Mouse (Mus musculus) kidney, embryonic 14.5 days (tissue): ENCODE data around the gene Klhl2. TPM values are rescaled to one million over a fixed set of nuclear protein-coding genes. Genes with fewer than 3 reads are reported as not detected.

Experiments
- ATAC-seq: fragments of 200-750 bp; cut with Nextera tagmentation; 2 replicates; pipeline ENCODE4 v1.8.0; 2017; ENCODE audit warnings: moderate number of reproducible peaks, mild to moderate bottlenecking, moderate TSS enrichment, moderate library complexity; ENCODE audit not compliant: low FRiP score, low TSS enrichment
- H3K27ac ChIP-seq: fragments of 300-500 bp; sonication (generic); 2 replicates; pipeline ENCODE4 v1.5.1; 2014; ENCODE audit warnings: low read depth, mild to moderate bottlenecking, low read length, moderate library complexity, mixed read lengths
- H3K27me3 ChIP-seq: fragments of 300-500 bp; sonication (generic); 2 replicates; pipeline ENCODE4 v1.6.1; 2014; ENCODE audit warnings: mild to moderate bottlenecking, low read length; ENCODE audit not compliant: control insufficient read depth, insufficient read depth
- H3K36me3 ChIP-seq: fragments of 300-500 bp; sonication (generic); 2 replicates; pipeline ENCODE4 v1.6.1; 2014; ENCODE audit warnings: low read length, mixed read lengths; ENCODE audit not compliant: control insufficient read depth, insufficient read depth
- H3K4me1 ChIP-seq: fragments of 300-500 bp; sonication (generic); 2 replicates; pipeline ENCODE4 v1.6.1; 2014; ENCODE audit warnings: low read length, mixed read lengths; ENCODE audit not compliant: control insufficient read depth, insufficient read depth
- H3K4me2 ChIP-seq: fragments of 300-500 bp; sonication (generic); replicated peaks from 2 replicates; pipeline ENCODE4 v1.6.1; 2014; ENCODE audit warnings: low read depth, mild to moderate bottlenecking, low read length
- H3K4me3 ChIP-seq: fragments of 300-500 bp; sonication (generic); 2 replicates; pipeline ENCODE4 v1.5.1; 2014; ENCODE audit warnings: mild to moderate bottlenecking, low read length
- H3K9ac ChIP-seq: fragments of 300-500 bp; sonication (generic); 2 replicates; pipeline ENCODE4 v1.6.1; 2014; ENCODE audit warnings: low read depth, mild to moderate bottlenecking, low read length, moderate library complexity
- H3K9me3 ChIP-seq: fragments of 300-500 bp; sonication (generic); 2 replicates; pipeline ENCODE4 v1.6.1; 2016; ENCODE audit warnings: low read length; ENCODE audit not compliant: control insufficient read depth
- WGBS: fragments of 180-500 bp; shearing (Covaris S2); extraction: QIAGEN DNeasy Blood & Tissue Kit; methylation state at CpG from one replicate; pipeline ENCODE4 v1.1.7; 2014; 5-methylcytosine and 5-hydroxymethylcytosine counted together
- polyA plus RNA-seq: library from polyadenylated mRNA; unstranded; fragments of >200 nt; fragmentation: Nextera tagmentation; extraction: Ambion mirVana; gene quantifications from 2 replicates; pipeline ENCODE4 v1.2.1, GENCODE M21; 2014

Gene Klhl2
- polyA plus RNA-seq, 1 experiment from 2014 or later, result 15.5 TPM

DNA sequence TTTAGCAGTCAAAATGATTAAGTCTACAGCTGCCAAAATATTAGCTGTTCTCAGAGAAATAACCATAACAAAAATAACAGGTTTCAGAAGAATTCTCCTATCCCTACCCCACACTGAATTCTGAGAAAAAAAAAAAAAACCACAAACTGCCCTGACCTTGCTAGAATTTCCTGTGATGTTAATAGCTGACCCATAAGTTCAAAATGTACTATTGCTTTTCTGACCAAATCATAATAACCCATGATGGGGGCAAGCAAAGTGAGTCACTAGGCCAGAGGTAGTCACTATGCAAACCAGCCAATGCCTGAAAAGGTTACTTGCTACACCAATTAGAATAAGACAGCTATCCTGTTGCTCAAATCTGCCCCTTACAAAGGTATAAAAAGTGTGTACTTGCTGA lies 142.3 kb downstream of the Klhl2 start:
- ATAC-seq, result no peak
- Histone ChIP-seq H3K4me2 (no peak overlapping the region), H3K4me3 (no peak overlapping the region), H3K9ac (no peak overlapping the region), H3K27me3 (no peaks in the 10 kb centered on the region), H3K36me3 (no peaks in the 10 kb centered on the region), H3K9me3 (no peaks in the 10 kb centered on the region), H3K27ac (no peak overlapping the region), H3K4me1 (no peaks in the 10 kb centered on the region)

DNA sequence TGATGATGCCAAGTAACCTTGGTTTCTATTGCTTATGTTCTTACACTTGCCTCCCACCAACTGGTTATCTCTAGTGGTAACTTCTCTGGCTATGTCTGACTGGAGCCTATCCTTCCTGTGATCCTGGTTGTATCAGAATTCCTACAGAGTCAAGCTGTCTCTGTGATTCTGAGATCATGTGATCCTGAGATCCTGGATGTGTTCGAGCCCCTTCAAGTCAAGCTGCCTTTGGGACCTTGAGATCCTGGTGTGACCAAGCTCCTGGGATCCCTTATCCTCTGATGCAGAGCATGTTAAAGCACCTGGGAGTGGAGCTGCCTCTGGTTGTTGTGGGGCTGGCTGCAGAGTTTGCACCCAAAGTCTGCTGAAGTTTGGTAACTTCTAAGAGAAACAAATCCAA lies 146.6 kb downstream of the Klhl2 start:
- H3K36me3 ChIP-seq, result no peaks in the 10 kb centered on the region
- ATAC-seq, result no peak
- H3K4me3 ChIP-seq, result no peak overlapping the region
- H3K27ac ChIP-seq, result no peak overlapping the region
- 81% methylated on average over 1 of the region's 1 CpGs for WGBS
- H3K4me1 ChIP-seq, result no peaks in the 10 kb centered on the region
- no peaks in the 10 kb centered on the region for H3K9me3 ChIP-seq
- H3K9ac ChIP-seq, result no peak overlapping the region
- H3K4me2 ChIP-seq, result no peak overlapping the region
- H3K27me3 ChIP-seq, result no peaks in the 10 kb centered on the region

DNA sequence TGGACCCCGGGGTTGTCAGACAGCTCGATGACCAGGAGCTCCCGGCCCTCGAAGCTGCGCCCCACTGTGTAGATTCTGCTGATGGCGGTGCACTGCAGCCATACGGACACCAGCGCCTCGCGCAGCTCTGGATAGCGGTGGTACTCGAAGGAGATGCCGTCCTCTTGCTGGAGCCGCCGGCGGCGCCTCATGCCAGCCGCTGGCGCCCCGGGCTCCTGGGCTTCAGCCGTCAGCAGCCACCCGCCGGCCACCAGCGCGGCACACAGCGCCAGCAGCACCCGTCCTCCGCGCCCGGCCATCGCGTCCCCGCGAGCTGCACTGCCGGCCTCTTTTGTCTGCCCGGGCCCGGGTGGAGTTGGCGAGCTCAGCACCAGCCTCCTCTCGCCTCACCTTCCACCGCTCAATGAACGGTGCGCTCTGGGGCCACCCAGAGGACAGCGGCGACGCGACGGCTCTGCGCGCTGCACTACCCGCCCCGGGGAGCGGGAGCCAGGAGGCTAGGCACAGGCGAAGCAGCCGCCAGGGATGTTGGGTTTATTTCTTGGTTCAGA lies 157.1 kb downstream of the Klhl2 start, which contains the start of gene Cpe:
Cpe (minus strand) TSS at position 404 of the 551 bp plus-strand sequence.
- Histone ChIP-seq H3K36me3 (no peaks in the 10 kb centered on the region), H3K4me1 (no peaks in the 10 kb centered on the region), H3K27ac (peak within 1 kb of the TSS; percentile 69), H3K9me3 (no peaks in the 10 kb centered on the region), H3K4me3 (peak within 1 kb of the TSS; percentile 58), H3K9ac (peak within 1 kb of the TSS; percentile 75), H3K4me2 (peak within 1 kb of the TSS; percentile 91), H3K27me3 (no peaks in the 10 kb centered on the region)
- WGBS, result under 1% methylated on average over 54 of the region's 54 CpGs
- peak; percentile 99 for ATAC-seq

DNA sequence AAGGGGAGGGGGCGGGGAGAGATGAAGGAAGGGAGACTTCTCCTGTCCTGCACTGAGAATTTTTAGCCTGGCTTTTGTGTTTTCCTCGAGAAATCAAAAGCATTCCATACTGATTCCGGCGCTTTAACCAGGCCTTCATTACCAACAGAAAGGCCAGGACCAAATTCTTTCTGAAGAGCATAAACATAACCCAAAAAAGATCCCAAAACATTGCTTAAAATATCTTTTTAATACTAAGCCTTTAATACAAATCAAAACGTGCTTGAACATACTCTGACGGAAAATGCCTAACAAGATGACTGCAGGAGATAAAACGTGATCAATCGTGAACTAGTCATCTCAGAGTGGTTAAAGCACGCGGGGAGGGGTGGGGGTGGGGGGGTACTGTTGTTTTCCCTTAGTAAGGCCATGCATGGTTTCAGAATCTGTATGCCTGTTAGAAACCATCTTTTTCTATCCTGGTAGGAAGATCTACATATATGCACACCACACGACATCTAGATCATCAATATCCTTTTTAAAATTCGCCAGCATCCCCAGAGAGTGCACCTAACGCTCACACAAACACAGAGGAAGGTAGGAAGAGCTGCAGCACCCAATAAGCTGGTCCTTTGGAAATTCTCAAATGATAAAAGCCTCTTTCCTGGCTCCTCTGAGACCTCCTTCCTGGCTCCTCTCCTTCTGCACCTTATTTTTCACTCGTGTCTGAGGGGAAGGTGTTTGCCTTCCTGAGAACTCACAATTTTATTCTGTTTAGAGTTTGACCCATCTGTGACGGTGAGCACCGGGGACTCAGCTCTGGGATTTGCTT lies 158.0 kb downstream of the Klhl2 start:
- peak overlapping the region; percentile 91 for H3K4me2 ChIP-seq
- H3K36me3 ChIP-seq, result no peaks in the 10 kb centered on the region
- H3K9me3 ChIP-seq, result no peaks in the 10 kb centered on the region
- peak overlapping the region; percentile 58 for H3K4me3 ChIP-seq
- WGBS, result 17% methylated on average over 16 of the region's 16 CpGs
- H3K27me3 ChIP-seq, result no peaks in the 10 kb centered on the region
- no peak overlapping the region for H3K27ac ChIP-seq
- no peaks in the 10 kb centered on the region for H3K4me1 ChIP-seq
- H3K9ac ChIP-seq, result peak overlapping the region; percentile 75; the same call in 1 of the 2 replicates
- ATAC-seq, result no peak

DNA sequence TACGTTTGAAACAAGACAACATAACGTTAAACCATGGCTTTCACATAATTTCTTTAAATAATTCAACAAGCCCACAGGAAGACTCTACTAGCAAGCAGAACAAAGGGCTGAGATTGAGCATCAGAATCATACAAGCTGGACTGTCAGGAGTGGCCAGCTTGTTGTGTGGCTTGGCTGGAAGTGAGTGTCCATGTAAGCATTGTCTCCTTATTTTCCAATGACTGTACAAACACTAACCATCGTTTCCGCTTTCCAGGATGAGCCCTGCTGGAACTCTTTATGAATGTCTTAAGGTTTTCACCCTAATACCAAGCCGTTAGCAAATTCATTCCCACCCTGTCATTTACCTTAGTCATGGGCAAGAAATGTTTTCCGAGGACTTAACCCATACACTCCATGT lies 159.0 kb downstream of the Klhl2 start:
- Histone ChIP-seq H3K27me3 (no peaks in the 10 kb centered on the region), H3K4me3 (no peak overlapping the region), H3K27ac (no peak overlapping the region), H3K36me3 (no peaks in the 10 kb centered on the region), H3K9me3 (no peaks in the 10 kb centered on the region), H3K4me2 (no peak overlapping the region; the same call in 1 of the 2 replicates), H3K9ac (no peak overlapping the region), H3K4me1 (no peaks in the 10 kb centered on the region)
- 86% methylated on average over 6 of the region's 6 CpGs for WGBS
- no peak for ATAC-seq

DNA sequence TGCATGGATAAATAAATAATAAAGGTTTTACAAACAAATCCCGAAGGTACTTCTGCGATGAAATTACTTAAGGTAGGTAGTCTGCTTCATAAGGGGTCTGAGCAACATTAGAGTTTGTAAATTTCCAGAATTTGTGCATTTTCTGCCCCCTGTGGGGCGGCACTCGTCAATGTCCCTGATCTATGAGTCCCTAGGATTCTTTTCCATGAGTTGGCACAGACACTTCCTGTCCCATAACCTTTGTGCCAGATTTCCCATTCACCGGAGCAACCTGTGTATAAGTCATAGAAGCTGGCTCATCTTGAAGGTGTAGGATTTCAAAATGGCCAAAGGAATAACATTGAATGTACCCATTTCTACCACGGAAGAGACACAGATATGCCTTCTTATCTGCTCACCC lies 159.5 kb downstream of the Klhl2 start:
- no peak for ATAC-seq
- no peak overlapping the region for H3K4me2 ChIP-seq
- H3K36me3 ChIP-seq, result no peaks in the 10 kb centered on the region
- no peaks in the 10 kb centered on the region for H3K27me3 ChIP-seq
- H3K9ac ChIP-seq, result no peak overlapping the region
- H3K4me3 ChIP-seq, result no peak overlapping the region
- no peaks in the 10 kb centered on the region for H3K9me3 ChIP-seq
- H3K27ac ChIP-seq, result no peak overlapping the region
- WGBS, result 87% methylated on average over 6 of the region's 6 CpGs
- H3K4me1 ChIP-seq, result no peaks in the 10 kb centered on the region

Other genes with a start within 250 kb of the Klhl2 start
- gene Cpe, start 157.0 kb downstream of the Klhl2 start, polyA plus RNA-seq, result 63.8 and 65.0 TPM in 2 replicates
- gene Msmo1, start 116.2 kb downstream of the Klhl2 start, polyA plus RNA-seq, result 91.6 and 116 TPM in 2 replicates
- gene Tmem192, start 97.2 kb upstream of the Klhl2 start, polyA plus RNA-seq, result 30.1 and 31.1 TPM in 2 replicates
- not detected in 2 replicates for gene Trim75, start 137.8 kb upstream of the Klhl2 start, polyA plus RNA-seq
- gene Trim61, start 168.5 kb upstream of the Klhl2 start, polyA plus RNA-seq, result 0.13 and 0.24 TPM in 2 replicates
- gene Trim60, start 168.6 kb upstream of the Klhl2 start, polyA plus RNA-seq, result not detected in 2 replicates
- gene Apela, start 187.3 kb upstream of the Klhl2 start, polyA plus RNA-seq, result 11.3 and 13.5 TPM in 2 replicates
- not detected in 2 replicates for gene Gm10663, start 225.0 kb upstream of the Klhl2 start, polyA plus RNA-seq